Mouse (Mus musculus): Measurements from ENCODE around the gene Gli2. TPM values are rescaled to one million over a fixed set of nuclear protein-coding genes. Genes with fewer than 3 reads are reported as not detected.

Gene Gli2
- polyA plus RNA-seq, 1 experiment from 2014 or later, result 0.22 TPM

Small RNA genes within 50 kb of the gene (microRNA-seq; reads per million reads assigned to microRNA genes)
- not detected for gene Mir6346
